Mouse (Mus musculus): ENCODE results near the gene Otud1. TPM values are rescaled to one million over a fixed set of nuclear protein-coding genes. Genes with fewer than 3 reads are reported as not detected.

Gene Otud1
- polyA plus RNA-seq, 1 experiment from 2014 or later = 2.1 TPM

DNA sequence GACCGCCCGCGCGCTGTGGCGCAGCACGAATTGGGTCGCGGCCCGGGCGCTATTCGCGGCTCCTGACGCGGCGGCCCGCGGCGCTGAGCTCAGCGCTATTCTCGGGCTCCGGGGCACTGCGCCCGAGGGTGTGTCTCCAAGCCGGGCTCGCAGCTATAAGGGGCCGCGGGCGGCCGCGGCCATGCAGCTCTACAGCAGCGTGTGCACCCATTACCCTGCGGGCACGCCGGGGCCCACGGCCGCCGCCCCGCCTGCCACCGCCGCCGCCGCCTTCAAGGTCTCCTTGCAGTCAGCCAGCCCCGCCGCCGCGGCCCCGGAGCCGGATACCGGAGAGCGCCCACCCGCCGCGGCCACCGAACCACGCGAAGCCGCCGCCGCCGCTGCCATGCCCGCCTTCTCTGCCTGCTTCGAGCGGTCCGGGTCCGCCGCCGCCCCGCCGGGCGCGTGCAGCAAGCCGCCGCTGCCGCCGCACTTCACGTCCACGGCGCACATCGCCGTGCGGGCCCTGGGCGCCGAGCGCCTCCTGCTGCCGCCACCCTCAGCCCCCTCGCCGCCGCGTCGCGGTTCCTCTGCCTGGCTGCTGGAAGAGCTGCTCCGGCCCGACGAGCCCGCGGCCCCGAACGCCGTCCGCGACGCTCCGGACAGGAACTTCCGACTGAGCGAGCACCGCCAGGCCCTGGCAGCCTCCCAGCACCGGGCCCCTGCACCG lies 483 bp downstream of the Otud1 start:
- H3K4me3 ChIP-seq = peak overlapping the region; percentile 80
- H3K27me3 ChIP-seq = peaks cover 24% of the 10 kb centered on the region
- H3K36me3 ChIP-seq = no peaks in the 10 kb centered on the region
- under 1% methylated on average over 90 of the region's 108 CpGs for WGBS
- peaks cover 11% of the 10 kb centered on the region for H3K4me1 ChIP-seq
- peak overlapping the region; percentile 74 for H3K4me2 ChIP-seq (replicated peaks)
- peak; percentile 89 for ATAC-seq (ENCODE audit: low FRiP score)
- H3K9ac ChIP-seq = peak overlapping the region; percentile 74
- H3K9me3 ChIP-seq (replicated peaks) = no peaks in the 10 kb centered on the region
- H3K27ac ChIP-seq = peak overlapping the region; percentile 90

DNA sequence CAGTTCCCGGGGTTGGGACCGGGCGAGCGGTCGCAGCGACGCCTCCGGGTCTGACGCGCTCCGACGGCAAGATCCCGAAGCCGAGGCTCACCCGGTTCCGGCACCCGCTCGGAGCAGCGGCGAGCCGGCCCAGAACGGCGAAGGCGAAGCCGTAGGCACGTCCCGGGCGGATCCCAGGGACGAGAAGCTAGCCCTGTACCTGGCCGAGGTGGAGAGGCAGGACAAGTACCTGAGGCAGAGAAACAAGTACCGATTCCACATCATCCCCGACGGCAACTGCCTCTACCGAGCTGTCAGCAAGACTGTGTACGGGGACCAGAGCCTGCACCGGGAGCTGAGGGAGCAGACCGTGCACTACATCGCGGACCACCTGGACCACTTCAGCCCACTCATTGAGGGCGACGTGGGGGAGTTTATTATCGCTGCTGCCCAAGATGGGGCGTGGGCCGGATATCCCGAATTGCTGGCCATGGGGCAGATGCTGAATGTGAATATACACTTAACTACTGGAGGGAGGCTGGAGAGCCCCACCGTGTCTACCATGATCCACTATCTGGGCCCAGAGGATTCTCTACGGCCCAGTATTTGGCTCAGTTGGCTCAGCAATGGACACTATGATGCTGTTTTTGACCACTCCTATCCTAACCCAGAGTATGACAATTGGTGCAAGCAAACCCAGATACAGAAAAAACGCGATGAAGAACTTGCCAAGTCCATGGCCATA lies 1.3 kb downstream of the Otud1 start:
- no peak for ATAC-seq (ENCODE audit: low FRiP score)
- peak overlapping the region; percentile 80 for H3K4me3 ChIP-seq
- H3K27ac ChIP-seq = no peak overlapping the region
- H3K9me3 ChIP-seq (replicated peaks) = no peaks in the 10 kb centered on the region
- H3K9ac ChIP-seq = peak overlapping the region; percentile 74
- H3K4me2 ChIP-seq (replicated peaks) = peak overlapping the region; percentile 74
- H3K27me3 ChIP-seq = peaks cover 24% of the 10 kb centered on the region
- WGBS = 4% methylated on average over 49 of the region's 49 CpGs
- H3K4me1 ChIP-seq = peaks cover 11% of the 10 kb centered on the region
- no peaks in the 10 kb centered on the region for H3K36me3 ChIP-seq

DNA sequence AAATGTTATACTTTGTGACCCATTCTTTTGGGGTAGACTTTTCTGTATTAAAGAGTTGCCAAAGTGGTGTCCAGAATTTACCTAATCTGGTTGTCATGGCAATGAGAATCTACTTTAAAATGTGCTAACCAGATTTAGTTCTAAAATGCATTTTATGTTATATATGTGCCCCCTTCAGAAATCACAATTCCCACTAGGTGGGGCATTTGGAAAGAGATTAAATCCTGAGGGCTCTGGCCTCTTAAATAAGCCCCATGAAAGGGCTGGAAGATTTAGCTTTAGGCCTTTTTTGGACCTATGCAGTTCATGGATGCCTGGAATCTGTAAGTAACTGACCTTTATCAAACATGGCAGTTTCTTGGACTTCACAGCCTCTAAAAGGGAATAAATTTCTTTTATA lies 3.3 kb downstream of the Otud1 start:
- Histone ChIP-seq H3K4me1 (peaks cover 11% of the 10 kb centered on the region), H3K9me3 (replicated peaks) (no peaks in the 10 kb centered on the region), H3K27ac (no peak overlapping the region), H3K36me3 (no peaks in the 10 kb centered on the region), H3K27me3 (peaks cover 14% of the 10 kb centered on the region), H3K4me2 (replicated peaks) (no peak overlapping the region), H3K4me3 (no peak overlapping the region), H3K9ac (no peak overlapping the region)
- no peak for ATAC-seq (ENCODE audit: low FRiP score)

DNA sequence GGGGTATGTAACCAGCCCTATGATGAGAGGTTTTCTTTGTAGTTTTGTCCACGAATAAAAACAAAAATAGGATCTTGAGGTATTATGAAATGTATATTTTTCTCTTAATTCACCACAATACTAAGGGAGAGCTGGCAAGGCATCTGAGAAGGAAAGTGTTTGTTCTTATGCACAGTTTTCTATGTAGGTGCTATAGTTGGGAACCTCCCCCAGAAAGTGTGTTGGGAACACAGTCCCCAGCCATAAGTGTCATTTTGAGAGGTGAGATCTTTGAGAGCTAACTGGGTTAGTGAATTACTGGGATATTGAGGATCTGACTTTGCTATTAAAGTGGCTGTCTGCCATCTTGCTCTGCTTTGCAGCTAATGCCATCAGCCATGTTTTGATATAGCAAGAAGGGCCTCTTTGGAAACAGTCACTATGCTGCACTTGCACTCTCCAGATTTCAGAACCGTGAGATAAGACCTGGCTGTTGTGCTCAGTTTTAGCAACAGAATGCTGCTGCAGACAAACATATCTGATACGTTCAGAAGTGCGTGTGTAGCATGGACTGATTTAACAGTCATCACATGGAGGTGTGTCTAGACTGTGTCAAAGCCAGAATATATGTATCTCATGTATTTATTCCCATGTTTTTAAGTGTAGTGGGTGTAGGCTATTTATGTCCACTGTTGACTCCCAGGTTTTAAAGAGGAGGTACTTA lies 5.7 kb downstream of the Otud1 start:
- no peak for ATAC-seq (ENCODE audit: low FRiP score)
- peaks cover 10% of the 10 kb centered on the region for H3K27me3 ChIP-seq
- peaks cover 8% of the 10 kb centered on the region for H3K4me1 ChIP-seq
- no peak overlapping the region for H3K27ac ChIP-seq
- no peak overlapping the region for H3K4me2 ChIP-seq (replicated peaks)
- no peaks in the 10 kb centered on the region for H3K36me3 ChIP-seq
- WGBS = 83% methylated on average over 4 of the region's 4 CpGs
- no peak overlapping the region for H3K9ac ChIP-seq
- H3K9me3 ChIP-seq (replicated peaks) = no peaks in the 10 kb centered on the region
- no peak overlapping the region for H3K4me3 ChIP-seq

GRCm38 (mm10) chr2:19664147-19664546 lies 6.6 kb downstream of the Otud1 start:
- peak; percentile 43; the same call in 1 of the 2 replicates for ATAC-seq (ENCODE audit: low FRiP score)
- H3K4me3 ChIP-seq = no peak overlapping the region
- H3K27ac ChIP-seq = no peak overlapping the region
- H3K9me3 ChIP-seq (replicated peaks) = no peaks in the 10 kb centered on the region
- no peak overlapping the region for H3K4me2 ChIP-seq (replicated peaks)
- H3K4me1 ChIP-seq = no peaks in the 10 kb centered on the region
- no peaks in the 10 kb centered on the region for H3K36me3 ChIP-seq
- WGBS = 64% methylated on average over 6 of the region's 6 CpGs
- no peak overlapping the region for H3K9ac ChIP-seq
- peaks cover 4% of the 10 kb centered on the region for H3K27me3 ChIP-seq

GRCm38 (mm10) chr2:19664555-19665475 lies 7.3 kb downstream of the Otud1 start:
- WGBS = 39% methylated on average over 7 of the region's 7 CpGs
- ATAC-seq (ENCODE audit: low FRiP score) = no peak
- H3K27me3 ChIP-seq = no peaks in the 10 kb centered on the region; the same call in 1 of the 2 replicates

DNA sequence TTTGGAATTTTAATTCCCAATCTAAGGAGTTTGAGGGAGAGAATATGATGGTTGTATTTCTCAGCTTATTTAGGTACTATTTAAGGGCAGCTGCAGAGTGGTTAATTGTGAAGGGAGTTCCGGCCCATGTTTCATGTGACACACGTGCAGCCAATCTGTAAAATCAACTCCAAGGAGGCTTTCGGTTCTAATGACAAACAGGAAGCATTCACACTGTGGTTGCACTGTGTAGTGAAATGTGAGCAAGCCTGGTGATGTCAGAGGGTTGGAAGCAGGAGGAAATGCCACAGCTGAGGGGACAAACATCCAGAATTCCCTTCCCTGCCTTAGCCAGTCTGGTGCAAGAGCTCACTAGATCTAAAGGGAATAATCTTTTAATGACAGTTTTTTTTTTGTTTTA lies 8.3 kb downstream of the Otud1 start:
- Histone ChIP-seq H3K4me3 (no peak overlapping the region), H3K4me2 (replicated peaks) (no peak overlapping the region), H3K27me3 (no peaks in the 10 kb centered on the region), H3K4me1 (no peaks in the 10 kb centered on the region), H3K9me3 (replicated peaks) (no peaks in the 10 kb centered on the region), H3K27ac (no peak overlapping the region), H3K9ac (no peak overlapping the region), H3K36me3 (no peaks in the 10 kb centered on the region)
- ATAC-seq (ENCODE audit: low FRiP score) = no peak
- 48% methylated on average over 3 of the region's 3 CpGs for WGBS

More at GRCm38 (mm10) chr2:19664555-19665475, 7.3 kb downstream of the Otud1 start:
- H3K4me2 ChIP-seq (replicated peaks) = no peak overlapping the region
- no peak overlapping the region for H3K27ac ChIP-seq
- no peak overlapping the region for H3K9ac ChIP-seq
- no peak overlapping the region for H3K4me3 ChIP-seq
- no peaks in the 10 kb centered on the region for H3K4me1 ChIP-seq
- H3K36me3 ChIP-seq = no peaks in the 10 kb centered on the region
- no peaks in the 10 kb centered on the region for H3K9me3 ChIP-seq (replicated peaks)

- 83% methylated on average over 13 of the region's 13 CpGs for WGBS
- no peaks in the 10 kb centered on the region for H3K4me1 ChIP-seq
- ATAC-seq (ENCODE audit: low FRiP score) = no peak
Measured at GRCm38 (mm10) chr2:19670851-19671688, 13.5 kb downstream of the Otud1 start.

GRCm38 (mm10) chr2:19682997-19683396 lies 25.4 kb downstream of the Otud1 start:
- Histone ChIP-seq H3K9ac (no peak overlapping the region), H3K4me1 (no peaks in the 10 kb centered on the region), H3K9me3 (replicated peaks) (no peaks in the 10 kb centered on the region), H3K27me3 (no peaks in the 10 kb centered on the region), H3K27ac (no peak overlapping the region), H3K4me2 (replicated peaks) (no peak overlapping the region), H3K4me3 (no peak overlapping the region), H3K36me3 (no peaks in the 10 kb centered on the region)
- WGBS = 51% methylated on average over 3 of the region's 3 CpGs
- ATAC-seq (ENCODE audit: low FRiP score) = no peak

More at GRCm38 (mm10) chr2:19670851-19671688, 13.5 kb downstream of the Otud1 start:
- no peak overlapping the region for H3K9ac ChIP-seq
- no peaks in the 10 kb centered on the region for H3K9me3 ChIP-seq (replicated peaks)
- no peaks in the 10 kb centered on the region for H3K36me3 ChIP-seq
- H3K27ac ChIP-seq = no peak overlapping the region
- no peaks in the 10 kb centered on the region for H3K27me3 ChIP-seq
- no peak overlapping the region for H3K4me2 ChIP-seq (replicated peaks)
- no peak overlapping the region for H3K4me3 ChIP-seq

DNA sequence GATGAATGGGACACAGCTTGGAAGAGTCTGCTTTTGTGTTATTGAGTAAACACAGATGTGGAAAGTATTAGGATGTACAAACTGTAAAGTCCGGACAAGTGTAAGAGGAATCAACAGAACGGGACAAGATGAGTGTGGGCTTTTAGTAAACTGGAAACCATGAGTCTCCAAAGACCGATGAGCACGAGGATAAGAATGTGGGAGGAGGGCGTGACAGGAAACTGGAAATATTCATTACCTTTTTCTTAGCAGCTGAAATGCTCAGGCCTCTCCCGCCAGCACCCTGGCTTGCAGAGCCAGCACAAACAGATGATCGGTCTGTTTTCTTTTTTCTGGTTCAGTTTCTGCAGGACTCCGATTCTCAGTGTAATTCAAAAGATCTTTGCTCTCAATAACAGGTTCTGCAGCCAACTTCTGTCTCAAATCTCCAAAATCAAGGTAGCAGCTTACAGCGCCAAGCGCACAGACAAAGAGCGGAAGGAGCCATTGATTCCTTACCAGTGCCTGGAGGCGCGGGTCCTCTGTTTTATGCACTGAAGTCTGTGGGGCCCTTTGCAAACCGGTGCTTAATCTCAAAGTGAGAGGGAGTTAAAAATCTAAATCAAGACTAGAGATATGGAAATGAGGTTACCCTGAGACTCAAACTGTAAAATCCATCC lies 28.1 kb downstream of the Otud1 start:
- ATAC-seq (ENCODE audit: low FRiP score) = no peak
- no peak overlapping the region for H3K27ac ChIP-seq
- no peaks in the 10 kb centered on the region for H3K9me3 ChIP-seq (replicated peaks)
- no peaks in the 10 kb centered on the region for H3K27me3 ChIP-seq
- WGBS = 61% methylated on average over 14 of the region's 14 CpGs
- H3K36me3 ChIP-seq = no peaks in the 10 kb centered on the region
- H3K4me1 ChIP-seq = no peaks in the 10 kb centered on the region
- H3K4me2 ChIP-seq (replicated peaks) = no peak overlapping the region
- H3K9ac ChIP-seq = no peak overlapping the region
- H3K4me3 ChIP-seq = no peak overlapping the region

- no peaks in the 10 kb centered on the region for H3K9me3 ChIP-seq (replicated peaks)
- no peaks in the 10 kb centered on the region for H3K4me1 ChIP-seq
- no peak overlapping the region for H3K9ac ChIP-seq
- no peaks in the 10 kb centered on the region for H3K27me3 ChIP-seq
- no peak for ATAC-seq (ENCODE audit: low FRiP score)
- H3K36me3 ChIP-seq = no peaks in the 10 kb centered on the region
- no peak overlapping the region for H3K4me2 ChIP-seq (replicated peaks)
- WGBS = 86% methylated on average over 14 of the region's 14 CpGs
- H3K27ac ChIP-seq = no peak overlapping the region
- no peak overlapping the region for H3K4me3 ChIP-seq
Measured at GRCm38 (mm10) chr2:19690094-19690493, 32.5 kb downstream of the Otud1 start.

Data from hindbrain, embryonic 12.5 days (tissue).